27 mouse cellular contexts compared by ENCODE assay signal in the genomic region with DNA sequence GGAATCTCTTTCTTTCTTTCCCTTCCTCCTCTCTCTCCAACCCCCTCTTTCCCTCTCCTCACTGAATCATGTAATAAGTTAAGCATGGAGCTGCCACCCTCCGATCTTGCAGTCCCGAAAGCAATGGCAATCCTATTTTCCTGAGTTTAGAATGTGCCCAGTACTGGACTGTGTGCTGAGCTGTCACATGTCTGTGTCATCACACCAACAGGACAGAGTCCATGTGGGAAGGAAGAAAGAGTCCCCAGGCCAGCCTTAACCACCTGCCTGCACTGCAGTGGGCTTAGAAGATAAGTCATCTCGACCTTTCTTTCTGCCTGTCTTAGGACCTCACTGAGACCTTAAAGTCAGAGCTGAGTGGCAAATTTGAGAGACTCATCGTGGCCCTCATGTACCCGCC. TPM values are rescaled to one million over a fixed set of nuclear protein-coding genes. Genes with fewer than 3 reads are reported as not detected.
"Had no signal": no experiment of that assay in that cellular context is flagged by ENCODE, and none has a peak within 500 bp of the region (broad histone marks: within the 10 kb centered on the region; RNA-seq: fewer than 3 reads in every experiment).

No protein-coding gene starts in this region.

- H3K9ac ChIP-seq: liver, postnatal 0 days; lung, embryonic 15.5 days; midbrain, embryonic 13.5 days; midbrain, embryonic 15.5 days; neural tube, embryonic 12.5 days had no signal

- H3K4me3 ChIP-seq: lung, embryonic 15.5 days; megakaryocyte, embryonic 14.5 days; midbrain, embryonic 13.5 days; midbrain, embryonic 15.5 days; neural tube, embryonic 12.5 days had no signal

- H3K4me1 ChIP-seq: lung, embryonic 15.5 days; megakaryocyte, embryonic 14.5 days; midbrain, embryonic 13.5 days; midbrain, embryonic 15.5 days; neural tube, embryonic 12.5 days had no signal

- DNase-seq: liver, postnatal 0 days; lung, adult 2 months; lung, postnatal 14 days; lung, postnatal 36 days; right cerebral cortex, postnatal 14 days; right cerebral cortex, postnatal 4 days; spleen, adult 18-20 months; thymus, adult 18-20 months; thymus, postnatal 14 days; thymus, postnatal 36 days had no signal

- H3K4me2 ChIP-seq: lung, embryonic 15.5 days; midbrain, embryonic 11.5 days; midbrain, embryonic 13.5 days; midbrain, embryonic 15.5 days; neural tube, embryonic 12.5 days had no signal

- H3K27ac ChIP-seq: lung, embryonic 15.5 days; macrophage; midbrain, embryonic 13.5 days; midbrain, embryonic 15.5 days; neural tube, embryonic 12.5 days had no signal

- H3K27me3 ChIP-seq: lung, embryonic 15.5 days; megakaryocyte, embryonic 14.5 days; midbrain, embryonic 13.5 days; midbrain, embryonic 15.5 days; neural tube, embryonic 12.5 days had no signal

- H3K9me3 ChIP-seq: lung, embryonic 15.5 days; megakaryocyte, embryonic 14.5 days; midbrain, embryonic 13.5 days; midbrain, embryonic 15.5 days; neural tube, embryonic 12.5 days had no signal

- H3K36me3 ChIP-seq: lung, embryonic 15.5 days; midbrain, embryonic 13.5 days; midbrain, embryonic 15.5 days; neural tube, embryonic 12.5 days had no signal

- ATAC-seq: liver, postnatal 0 days; lung, postnatal 0 days; midbrain, embryonic 13.5 days; midbrain, embryonic 15.5 days had no signal

RNA-seq across cellular contexts. Expression of a gene that starts 5.7 kb away (rescaled TPM):
- total RNA-seq: megakaryocyte progenitor cell, adult 5-6 weeks had no signal
- polyA plus RNA-seq: macrophage; midbrain, embryonic 13.5 days; neural tube, embryonic 14.5 days had no signal

RNA-seq across cellular contexts. Expression of a gene that starts 11.1 kb away (rescaled TPM):
- total RNA-seq: megakaryocyte progenitor cell, adult 5-6 weeks; midbrain, postnatal 0 days; monocyte, adult 5-6 weeks; neutrophil, adult 5-6 weeks had no signal
- polyA plus RNA-seq: liver, postnatal 0 days; lung, adult 2 months; lung, embryonic 15.5 days; macrophage; midbrain, embryonic 11.5 days; midbrain, embryonic 13.5 days; midbrain, embryonic 15.5 days; midbrain, postnatal 0 days; neural tube, embryonic 12.5 days; small intestine, adult 2 months; stomach, embryonic 14.5 days had no signal

RNA-seq across cellular contexts. Expression of a gene that starts 39.0 kb away (rescaled TPM):
- total RNA-seq: megakaryocyte progenitor cell, adult 5-6 weeks; midbrain, postnatal 0 days; monocyte, adult 5-6 weeks; neutrophil, adult 5-6 weeks had no signal
- polyA plus RNA-seq: liver, postnatal 0 days; lung, adult 2 months; lung, embryonic 15.5 days; lung, postnatal 0 days; macrophage; midbrain, embryonic 11.5 days; midbrain, embryonic 13.5 days; midbrain, embryonic 15.5 days; midbrain, postnatal 0 days; neural tube, embryonic 12.5 days; neural tube, embryonic 14.5 days; small intestine, adult 2 months; stomach, embryonic 14.5 days; stomach, embryonic 16.5 days; thymus, postnatal 0 days had no signal
